Mouse (Mus musculus) testis, postnatal 10 days (tissue): ENCODE measurements around the gene Polr2a.
A peak's percentile ranks its signal among the peaks of the same experiment; 100 is the strongest.

Experiments
- DNase-seq: peaks from one replicate; pipeline ENCODE4 v3.0.0; 2021; ENCODE audit warnings: low spot score

Gene Polr2a

DNA sequence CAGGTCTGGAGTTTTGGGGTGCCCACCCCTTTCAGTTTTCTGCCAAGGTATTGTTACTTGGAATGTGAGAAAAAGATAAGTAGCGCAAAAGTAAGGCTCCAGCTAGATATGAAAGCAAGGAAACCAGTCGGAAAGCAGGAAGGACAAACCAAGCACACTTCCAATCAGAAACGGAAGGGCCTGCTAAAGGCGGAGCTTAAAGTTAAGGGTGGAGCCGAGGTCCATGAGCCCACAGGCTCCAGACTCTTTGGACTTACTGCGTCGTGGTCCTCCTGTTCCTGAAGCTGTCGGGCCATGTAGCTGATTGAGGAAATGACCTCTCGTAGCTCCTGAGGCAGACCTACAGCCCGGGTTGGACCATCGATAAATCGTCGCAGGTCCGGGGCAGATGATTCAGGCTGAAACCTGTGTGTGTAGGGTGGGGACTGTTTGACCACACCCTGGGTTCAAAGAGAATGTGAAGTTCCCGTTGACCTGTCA, 26.4 kb upstream of the Polr2a start:
- DNase-seq = peak; percentile 55

DNA sequence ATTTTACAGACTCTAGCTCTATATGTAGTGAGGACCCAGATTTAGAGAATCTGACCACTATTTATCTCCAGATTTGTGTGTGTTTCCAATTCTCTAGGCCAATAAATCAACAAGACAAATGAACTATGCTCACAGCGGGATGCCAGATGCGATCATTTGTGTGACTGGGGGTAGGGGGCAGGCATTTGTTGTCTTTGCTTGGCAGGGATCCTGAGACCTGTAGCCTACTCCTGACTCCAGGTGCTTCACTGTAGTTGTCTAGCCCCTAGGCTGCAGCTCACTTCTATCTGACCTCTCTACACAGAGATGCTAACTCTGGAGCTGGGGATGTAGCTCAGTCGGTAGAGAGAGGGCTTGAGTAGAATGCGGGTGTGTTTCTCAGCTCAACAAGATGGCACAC, 23.4 kb upstream of the Polr2a start:
- DNase-seq = no peak

DNA sequence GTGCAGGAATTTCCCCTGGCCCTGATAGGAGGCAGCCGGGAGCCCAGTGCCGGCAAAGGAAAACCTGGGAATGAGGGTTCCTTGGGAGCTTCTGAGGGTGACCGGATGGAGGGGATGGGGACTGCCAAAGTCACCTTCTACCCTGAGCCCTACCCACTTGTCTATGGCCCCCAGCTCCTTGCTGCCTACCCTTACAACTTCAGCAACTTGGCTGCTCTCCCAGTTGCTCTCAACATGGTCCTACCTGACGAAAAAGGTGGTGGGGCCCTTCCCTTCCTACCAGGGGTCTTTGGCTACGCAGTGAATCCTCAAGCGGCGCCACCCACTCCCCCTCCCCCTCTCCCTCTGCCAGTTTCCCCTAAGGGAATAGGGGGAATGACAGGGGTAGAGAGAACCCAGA, 20.5 kb upstream of the Polr2a start:
- no peak for DNase-seq

DNA sequence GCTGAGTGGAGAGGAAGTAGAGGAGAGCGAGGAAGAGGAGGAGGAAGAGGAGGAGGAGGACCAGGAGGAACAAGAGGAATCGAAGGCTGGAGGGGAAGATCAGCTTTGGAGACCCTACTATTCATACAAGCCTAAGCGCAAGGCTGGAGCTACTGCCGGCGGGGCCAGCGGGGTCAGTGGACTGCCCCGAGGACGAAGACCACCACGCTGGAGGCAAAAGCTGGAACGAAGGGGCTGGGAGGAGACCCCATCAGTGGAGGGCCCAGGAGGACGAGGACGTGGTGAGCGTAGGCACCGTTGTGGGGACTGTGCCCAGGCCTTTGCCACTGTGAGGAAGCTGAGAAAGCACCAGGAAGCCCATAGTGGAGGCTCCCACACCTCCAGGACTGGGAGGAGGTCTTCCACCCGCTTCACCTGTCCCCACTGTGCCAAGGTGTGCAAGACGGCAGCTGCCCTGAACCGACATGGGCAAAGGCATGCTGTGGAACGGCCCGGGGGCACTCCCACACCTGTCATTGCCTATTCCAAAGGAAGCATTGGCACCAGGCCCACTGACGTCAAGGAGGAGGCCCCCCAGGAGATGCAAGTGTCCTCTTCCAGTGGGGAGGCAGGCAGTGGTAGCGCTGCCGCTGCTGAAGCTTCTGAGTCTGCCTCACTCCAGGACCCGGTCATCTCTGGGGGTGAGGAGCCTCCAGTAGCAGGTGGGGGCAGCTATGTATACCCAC, 20.0 kb upstream of the Polr2a start:
- peak; percentile 62 for DNase-seq

GRCm38 (mm10) chr11:69777504-69778257, 19.2 kb upstream of the Polr2a start:
- peak; percentile 68 for DNase-seq

DNA sequence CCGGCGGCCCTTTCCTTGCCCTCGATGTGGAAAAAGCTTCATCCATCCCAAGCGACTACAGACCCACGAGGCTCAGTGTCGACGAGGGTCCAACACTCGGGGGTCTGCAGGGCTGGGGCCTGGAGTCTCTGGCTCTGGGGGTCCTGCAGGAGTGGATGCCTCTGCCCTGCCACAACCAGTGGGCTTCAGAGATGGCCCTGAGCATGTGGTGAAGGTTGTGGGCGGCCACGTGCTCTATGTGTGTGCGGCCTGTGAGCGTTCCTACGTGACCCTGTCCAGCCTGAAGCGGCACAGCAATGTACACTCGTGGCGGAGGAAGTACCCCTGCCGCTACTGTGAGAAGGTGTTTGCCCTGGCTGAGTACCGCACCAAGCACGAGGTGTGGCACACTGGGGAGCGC, 18.1 kb upstream of the Polr2a start:
- DNase-seq = no peak

GRCm38 (mm10) chr11:69775716-69776115, 17.3 kb upstream of the Polr2a start:
- DNase-seq = no peak

GRCm38 (mm10) chr11:69774961-69775360, 16.5 kb upstream of the Polr2a start:
- DNase-seq = no peak

GRCm38 (mm10) chr11:69767625-69767909, 9.1 kb upstream of the Polr2a start:
- DNase-seq = no peak

DNA sequence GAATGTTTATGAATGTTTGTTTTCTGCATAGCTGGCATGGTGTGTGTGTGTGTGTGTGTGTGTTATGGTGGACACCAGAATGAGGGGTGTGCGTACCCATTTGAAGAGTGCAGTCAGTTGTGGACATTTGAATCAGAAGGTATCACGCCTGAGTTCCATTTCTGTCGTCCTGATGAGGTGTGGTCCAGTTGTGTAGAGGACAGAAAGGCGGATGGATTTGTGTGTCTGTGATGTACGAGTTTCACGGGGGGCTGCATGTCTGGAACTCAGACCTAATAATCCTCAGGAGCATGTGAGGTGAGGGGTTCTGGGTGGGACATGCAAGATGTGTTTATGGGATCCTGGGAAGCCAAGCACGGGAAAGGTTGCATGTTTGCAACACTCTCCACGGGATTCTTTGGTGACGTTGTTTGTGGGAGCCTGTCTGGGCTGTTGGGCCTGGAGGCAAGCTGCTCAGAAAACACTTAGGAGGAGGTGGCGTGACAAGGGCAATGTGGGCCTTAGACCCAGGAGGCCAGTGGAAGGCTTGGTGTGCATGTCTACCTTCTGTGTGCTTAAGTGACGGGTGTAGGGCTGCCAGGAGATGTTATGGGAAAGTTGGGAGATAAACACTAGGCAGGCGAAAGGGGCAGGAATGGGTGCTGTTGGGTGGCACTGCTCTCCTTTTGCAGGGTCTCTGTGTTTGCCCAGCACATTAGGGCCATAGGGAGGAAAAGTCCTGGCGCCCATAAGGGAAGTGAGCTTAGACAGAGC, 8.6 kb upstream of the Polr2a start:
- DNase-seq = no peak

- DNase-seq = peak; percentile 82
Measured at GRCm38 (mm10) chr11:69766126-69766609, 7.7 kb upstream of the Polr2a start.

GRCm38 (mm10) chr11:69765221-69766125, 7.0 kb upstream of the Polr2a start, which contains the start of gene Zbtb4:
Gene Zbtb4 (plus strand): TSS chr11:69765912.
- DNase-seq = peak; percentile 63

GRCm38 (mm10) chr11:69763551-69763950, 5.1 kb upstream of the Polr2a start:
- no peak for DNase-seq

- DNase-seq = no peak
Measured at GRCm38 (mm10) chr11:69761868-69762267, 3.4 kb upstream of the Polr2a start, which contains the start of gene Slc35g3. Gene Slc35g3 (minus strand): TSS chr11:69761968.

- no peak for DNase-seq
Measured at GRCm38 (mm10) chr11:69760901-69761200, 2.4 kb upstream of the Polr2a start.

DNA sequence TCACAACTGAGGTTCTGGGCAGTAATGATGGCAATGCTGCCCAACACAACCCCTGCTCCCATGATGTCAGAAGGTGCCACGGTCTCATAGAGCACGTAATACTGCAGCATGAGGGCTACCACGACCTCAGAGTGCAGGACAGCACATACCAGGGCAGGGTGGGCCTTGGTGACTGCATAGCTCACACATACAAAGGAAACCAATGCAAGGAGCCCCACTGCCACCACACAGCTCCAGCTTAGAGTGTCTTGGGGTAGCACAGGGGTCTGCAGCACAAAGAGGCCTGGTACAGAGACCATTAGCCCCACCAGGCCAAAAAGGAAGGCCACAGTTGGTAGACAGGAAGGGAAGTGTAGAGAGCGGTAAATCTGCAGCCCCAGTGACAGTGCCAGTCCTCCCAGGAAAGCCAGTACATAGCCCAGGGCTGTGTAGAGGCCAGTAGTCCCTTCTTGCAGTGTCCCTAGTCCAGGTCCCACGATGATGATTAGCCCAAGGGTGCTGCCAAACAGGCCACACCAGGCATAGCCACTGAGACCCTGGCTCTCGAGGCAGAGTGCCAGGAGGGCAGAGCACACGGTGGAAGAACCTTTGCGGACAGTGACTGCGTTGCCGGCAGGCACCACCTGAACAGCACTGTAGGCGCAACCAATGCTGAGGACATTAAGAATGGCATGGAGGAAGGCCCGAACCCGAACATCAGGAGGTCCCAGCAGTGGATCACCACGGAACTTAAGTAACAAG, 1.9 kb upstream of the Polr2a start:
- DNase-seq = no peak

GRCm38 (mm10) chr11:69758971-69759721, 709 bp upstream of the Polr2a start:
- DNase-seq = peak; percentile 86

DNA sequence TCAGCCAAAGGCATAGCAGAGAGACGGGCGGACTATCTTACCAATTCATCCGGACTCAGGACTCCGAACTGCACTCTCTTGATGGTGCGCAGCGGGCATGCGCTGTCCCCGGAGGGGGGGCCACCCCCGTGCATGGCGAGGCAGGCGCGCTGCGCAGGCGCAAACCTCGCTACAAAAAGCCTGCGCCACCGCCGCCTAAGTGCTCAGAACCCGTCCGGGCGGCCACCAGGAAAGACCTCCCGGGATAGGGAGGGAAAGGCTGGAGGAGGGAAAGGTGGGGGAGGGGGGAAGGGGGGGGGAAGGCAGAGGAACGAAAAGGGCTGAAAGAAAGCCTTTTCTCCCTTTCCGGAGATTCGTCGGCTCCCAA, 364 bp downstream of the Polr2a start:
- peak; percentile 98 for DNase-seq

GRCm38 (mm10) chr11:69757303-69758089, 941 bp downstream of the Polr2a start:
- no peak for DNase-seq

DNA sequence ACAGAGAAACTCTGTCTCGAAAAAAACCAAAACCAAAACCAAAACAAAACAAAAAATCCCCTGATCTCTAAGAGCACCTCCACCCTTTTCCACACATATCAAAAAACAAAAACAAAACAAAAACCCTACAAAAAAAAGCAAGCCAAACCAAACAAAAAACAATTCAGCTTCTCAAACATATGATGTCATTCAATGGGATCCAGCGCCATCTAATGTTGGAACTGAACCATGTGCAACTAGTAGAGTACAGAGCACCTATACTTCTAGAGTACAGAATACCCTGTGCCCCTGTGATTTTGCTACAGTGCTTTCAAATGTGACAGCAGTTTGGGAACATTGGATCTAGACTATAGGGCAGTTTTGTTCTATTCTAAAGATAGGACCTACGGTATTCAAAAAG, 3.7 kb downstream of the Polr2a start:
- no peak for DNase-seq
